Mouse (Mus musculus) heart, adult 2 months (tissue): ENCODE results near the gene Sema5a.

Experiments
- CTCF ChIP-seq: fragments of 200-600 bp; IDR thresholded peaks from 2 replicates; pipeline ENCODE4 v1.8.1; 2022; ENCODE audit warnings: antibody characterized with exemption, mild to moderate bottlenecking, moderate library complexity
- POLR2A ChIP-seq: fragments of 200-500 bp; IDR thresholded peaks from 2 replicates; pipeline ENCODE4 v1.6.1; 2011; ENCODE audit warnings: mild to moderate bottlenecking, low read depth, low read length, control low read depth; ENCODE audit not compliant: insufficient read depth

- TF ChIP-seq CTCF (no peak), POLR2A (no peak)
Measured at GRCm38 (mm10) chr15:32259362-32260096, 14.9 kb downstream of the Sema5a start.
